Mouse (Mus musculus) CD8-positive naive resting alpha-beta T cell, adult 2 months (primary cell): ENCODE results near the gene Ank.

Source experiments
- DNase-seq, 2 experiments: peaks; one replicate each; pipeline ENCODE4 v3.0.0; 2022; ENCODE audit warnings: low read depth in 2 of 2, low spot score in 2 of 2

Gene Ank

GRCm38 (mm10) chr15:27629800-27630600, 163.5 kb downstream of the Ank start:
- no peak for DNase-seq

GRCm38 (mm10) chr15:27630601-27631383, 164.3 kb downstream of the Ank start, which contains the start of gene Otulin:
Otulin (minus strand) TSS chr15:27630693.
- DNase-seq: peak; percentile 94 to 95

GRCm38 (mm10) chr15:27633941-27634900, 167.7 kb downstream of the Ank start:
- DNase-seq: no peak

GRCm38 (mm10) chr15:27641171-27641570, 174.7 kb downstream of the Ank start:
- peak; percentile 53 to 68 for DNase-seq

- peak in 1 of 2 experiments; percentile 59 for DNase-seq
Observed at GRCm38 (mm10) chr15:27642895-27643294, 176.4 kb downstream of the Ank start.
